Mouse (Mus musculus) kidney, embryonic 15.5 days (tissue): ENCODE measurements around the gene Anapc2. TPM values are rescaled to one million over a fixed set of nuclear protein-coding genes. Genes with fewer than 3 reads are reported as not detected.

Experiments
- ATAC-seq: fragments of 200-750 bp; cut with Nextera tagmentation; replicated peaks from 2 replicates; pipeline ENCODE4 v1.8.0; 2017; ENCODE audit warnings: moderate TSS enrichment; ENCODE audit not compliant: low FRiP score
- H3K27ac ChIP-seq: fragments of 300-500 bp; sonication (generic); 2 replicates; pipeline ENCODE4 v1.5.1; 2015; ENCODE audit warnings: mild to moderate bottlenecking, inconsistent platforms
- H3K27me3 ChIP-seq: fragments of 300-500 bp; sonication (generic); 2 replicates; pipeline ENCODE4 v1.6.1; 2015; ENCODE audit warnings: inconsistent platforms
- H3K36me3 ChIP-seq: fragments of 300-500 bp; sonication (generic); 2 replicates; pipeline ENCODE4 v1.6.1; 2015; ENCODE audit warnings: inconsistent platforms
- H3K4me1 ChIP-seq: fragments of 300-500 bp; sonication (generic); 2 replicates; pipeline ENCODE4 v1.6.1; 2015; ENCODE audit warnings: inconsistent platforms
- H3K4me2 ChIP-seq: fragments of 300-500 bp; sonication (generic); 2 replicates; pipeline ENCODE4 v1.6.1; 2015; ENCODE audit warnings: moderate library complexity, mild to moderate bottlenecking, inconsistent platforms
- H3K4me3 ChIP-seq: fragments of 300-500 bp; sonication (generic); replicated peaks from 2 replicates; pipeline ENCODE4 v1.5.1; 2015; ENCODE audit warnings: mild to moderate bottlenecking, inconsistent platforms
- H3K9ac ChIP-seq: fragments of 300-500 bp; sonication (generic); 2 replicates; pipeline ENCODE4 v1.6.1; 2015; ENCODE audit warnings: mild to moderate bottlenecking, inconsistent platforms
- H3K9me3 ChIP-seq: fragments of 300-500 bp; sonication (generic); replicated peaks from 2 replicates; pipeline ENCODE4 v1.6.1; 2016; ENCODE audit warnings: inconsistent platforms
- WGBS: fragments of 180-500 bp; shearing (Covaris S2); methylation state at CpG from one replicate; pipeline ENCODE4 v1.1.7; 2015; ENCODE audit warnings: mixed read lengths; 5-methylcytosine and 5-hydroxymethylcytosine counted together
- polyA plus RNA-seq: library from polyadenylated mRNA; unstranded; fragments of >200 nt; fragmentation: Nextera tagmentation; extraction: Ambion mirVana; gene quantifications from 2 replicates; pipeline ENCODE4 v1.2.1, GENCODE M21; 2015

Gene Anapc2
- polyA plus RNA-seq, 1 experiment from 2014 or later: 129 TPM

DNA sequence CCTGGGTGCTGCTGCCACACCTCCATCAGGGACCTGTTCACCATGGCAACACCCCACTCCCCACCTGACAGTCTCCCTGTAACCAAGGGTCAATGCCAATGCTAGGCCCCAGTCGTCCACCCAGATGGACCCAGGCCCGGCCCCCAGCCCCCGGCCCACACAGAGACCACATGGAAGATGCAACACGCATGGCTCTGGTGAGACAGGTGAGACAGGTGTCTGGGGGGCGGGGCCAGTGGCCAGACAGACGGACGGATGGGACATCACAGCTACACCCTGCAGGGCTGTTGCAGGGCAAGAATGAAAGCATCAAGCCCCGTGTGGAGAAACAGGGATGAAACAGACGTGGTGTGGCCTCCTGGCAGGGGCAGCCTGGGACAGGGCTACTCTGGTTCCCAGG lies 21.4 kb downstream of the Anapc2 start:
- Histone ChIP-seq H3K27me3 (peaks cover 83% of the 10 kb centered on the region), H3K36me3 (no peaks in the 10 kb centered on the region), H3K4me3 (no peak overlapping the region), H3K27ac (no peak overlapping the region), H3K4me2 (no peak overlapping the region), H3K9ac (no peak overlapping the region), H3K4me1 (peaks cover 30% of the 10 kb centered on the region), H3K9me3 (no peaks in the 10 kb centered on the region)
- 71% methylated on average over 9 of the region's 9 CpGs for WGBS
- ATAC-seq: no peak

DNA sequence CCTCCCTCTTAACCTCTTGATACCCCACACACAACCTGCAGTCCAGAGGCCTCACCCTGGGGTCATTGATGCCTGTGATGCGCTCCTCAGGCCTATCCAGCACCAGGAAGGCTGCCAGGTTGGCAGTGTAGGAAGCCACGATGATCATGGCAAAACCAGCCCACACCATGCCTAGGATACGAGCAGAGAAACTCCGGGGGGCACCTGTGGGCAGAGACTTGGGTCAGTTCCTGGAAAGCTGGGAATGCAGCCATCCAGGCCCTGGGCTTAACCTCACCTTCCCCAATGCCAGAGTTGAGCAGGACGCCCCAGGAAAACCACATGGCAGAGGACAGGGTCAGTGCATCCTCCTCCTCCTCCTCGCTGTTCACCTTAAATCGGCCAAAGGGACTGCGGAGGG lies 24.8 kb downstream of the Anapc2 start:
- WGBS: 72% methylated on average over 8 of the region's 8 CpGs
- Histone ChIP-seq H3K4me1 (peaks cover 8% of the 10 kb centered on the region), H3K9ac (no peak overlapping the region), H3K4me3 (no peak overlapping the region), H3K27me3 (peaks cover 52% of the 10 kb centered on the region), H3K36me3 (no peaks in the 10 kb centered on the region), H3K4me2 (no peak overlapping the region), H3K27ac (no peak overlapping the region), H3K9me3 (no peaks in the 10 kb centered on the region)
- ATAC-seq: no peak

DNA sequence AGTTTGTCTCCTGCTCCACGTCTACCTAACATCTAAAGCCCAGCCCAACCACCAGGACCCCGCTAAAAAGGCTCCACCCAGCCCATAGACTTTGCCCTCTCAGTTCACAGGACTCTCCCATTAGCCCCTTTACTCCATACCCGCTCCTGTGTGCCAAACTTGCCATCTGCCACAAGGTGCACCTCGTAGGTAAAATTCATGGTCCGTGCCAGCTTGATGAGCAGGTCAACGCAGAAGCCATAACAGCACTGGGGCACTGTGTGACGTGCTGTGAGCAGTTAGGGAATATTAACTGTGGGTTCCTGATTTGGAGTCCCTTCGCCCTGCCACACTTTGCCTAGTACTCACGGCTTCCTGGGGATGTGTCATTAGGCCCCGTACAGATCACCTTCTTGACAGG lies 25.8 kb downstream of the Anapc2 start:
- H3K4me1 ChIP-seq: no peaks in the 10 kb centered on the region

DNA sequence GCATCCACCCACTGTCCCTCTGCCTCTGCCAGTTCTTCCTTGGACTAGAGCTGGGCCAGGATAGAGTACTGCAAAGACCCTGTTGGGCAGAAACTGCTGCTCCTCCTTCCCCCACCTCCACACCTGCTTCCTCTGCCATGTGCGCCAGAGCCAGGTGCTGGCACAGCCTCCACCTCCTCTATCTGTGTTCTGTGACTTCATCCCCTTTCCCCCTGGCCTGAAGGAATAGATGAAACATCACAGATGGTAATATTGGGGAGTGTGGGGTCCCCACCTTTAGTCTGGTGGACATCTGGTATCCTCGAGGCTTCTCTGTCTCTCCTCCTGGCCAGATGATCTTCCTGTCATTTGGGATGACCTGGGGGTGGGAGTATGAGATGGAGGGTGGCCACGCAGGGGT lies 31.2 kb downstream of the Anapc2 start:
- no peaks in the 10 kb centered on the region for H3K9me3 ChIP-seq
- H3K4me2 ChIP-seq: no peak overlapping the region
- no peak overlapping the region for H3K27ac ChIP-seq
- H3K4me1 ChIP-seq: peaks cover 11% of the 10 kb centered on the region
- no peak for ATAC-seq
- H3K4me3 ChIP-seq: no peak overlapping the region
- 77% methylated on average over 3 of the region's 3 CpGs for WGBS
- H3K36me3 ChIP-seq: no peaks in the 10 kb centered on the region
- peaks cover 54% of the 10 kb centered on the region for H3K27me3 ChIP-seq
- H3K9ac ChIP-seq: no peak overlapping the region

More for the DNA sequence above, 25.8 kb downstream of the Anapc2 start:
- Histone ChIP-seq H3K36me3 (no peaks in the 10 kb centered on the region), H3K27ac (no peak overlapping the region), H3K9me3 (no peaks in the 10 kb centered on the region), H3K27me3 (peaks cover 45% of the 10 kb centered on the region), H3K4me2 (no peak overlapping the region), H3K4me3 (no peak overlapping the region), H3K9ac (no peak overlapping the region)
- no peak for ATAC-seq
- WGBS: 79% methylated on average over 10 of the region's 10 CpGs

DNA sequence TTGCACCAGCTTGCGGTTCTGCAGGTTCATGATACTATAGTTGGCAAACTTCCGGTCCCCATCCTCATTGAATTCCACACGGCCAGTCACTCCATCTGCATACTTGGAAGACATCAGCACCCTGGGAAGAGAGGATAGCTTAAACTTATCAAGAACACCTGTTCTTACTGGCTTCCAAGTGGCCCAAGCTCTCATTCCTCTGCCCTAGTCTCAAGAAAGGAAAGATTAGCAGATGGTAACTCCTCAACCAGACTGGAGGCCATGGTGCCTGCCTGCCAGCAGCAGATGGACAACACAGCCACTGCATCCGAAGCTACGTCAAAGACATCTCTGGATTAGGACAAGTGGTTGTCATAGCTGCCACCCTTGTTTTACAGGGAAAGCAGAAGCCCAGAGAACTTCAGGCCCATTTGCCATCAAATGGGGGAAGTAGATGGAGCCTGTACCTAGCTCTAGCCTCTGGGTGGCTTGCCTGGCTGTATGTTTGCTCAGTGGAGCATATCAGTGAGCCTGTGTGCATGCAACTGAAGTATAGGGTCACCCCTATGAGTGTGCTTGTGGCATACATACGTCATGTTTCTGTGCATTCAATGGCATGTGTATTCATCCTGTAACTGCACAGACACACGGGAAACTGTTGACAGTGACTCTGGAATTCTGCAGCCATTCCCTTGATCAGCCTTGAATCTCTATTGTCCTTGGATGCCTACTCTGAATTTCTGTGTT lies 31.8 kb downstream of the Anapc2 start:
- ATAC-seq: no peak
- peaks cover 11% of the 10 kb centered on the region for H3K4me1 ChIP-seq
- peak overlapping the region; percentile 46 for H3K4me3 ChIP-seq
- peak overlapping the region; percentile 69 for H3K4me2 ChIP-seq
- H3K36me3 ChIP-seq: no peaks in the 10 kb centered on the region
- H3K27me3 ChIP-seq: peaks cover 61% of the 10 kb centered on the region
- H3K9ac ChIP-seq: no peak overlapping the region
- no peaks in the 10 kb centered on the region for H3K9me3 ChIP-seq
- WGBS: 76% methylated on average over 7 of the region's 7 CpGs
- H3K27ac ChIP-seq: no peak overlapping the region

DNA sequence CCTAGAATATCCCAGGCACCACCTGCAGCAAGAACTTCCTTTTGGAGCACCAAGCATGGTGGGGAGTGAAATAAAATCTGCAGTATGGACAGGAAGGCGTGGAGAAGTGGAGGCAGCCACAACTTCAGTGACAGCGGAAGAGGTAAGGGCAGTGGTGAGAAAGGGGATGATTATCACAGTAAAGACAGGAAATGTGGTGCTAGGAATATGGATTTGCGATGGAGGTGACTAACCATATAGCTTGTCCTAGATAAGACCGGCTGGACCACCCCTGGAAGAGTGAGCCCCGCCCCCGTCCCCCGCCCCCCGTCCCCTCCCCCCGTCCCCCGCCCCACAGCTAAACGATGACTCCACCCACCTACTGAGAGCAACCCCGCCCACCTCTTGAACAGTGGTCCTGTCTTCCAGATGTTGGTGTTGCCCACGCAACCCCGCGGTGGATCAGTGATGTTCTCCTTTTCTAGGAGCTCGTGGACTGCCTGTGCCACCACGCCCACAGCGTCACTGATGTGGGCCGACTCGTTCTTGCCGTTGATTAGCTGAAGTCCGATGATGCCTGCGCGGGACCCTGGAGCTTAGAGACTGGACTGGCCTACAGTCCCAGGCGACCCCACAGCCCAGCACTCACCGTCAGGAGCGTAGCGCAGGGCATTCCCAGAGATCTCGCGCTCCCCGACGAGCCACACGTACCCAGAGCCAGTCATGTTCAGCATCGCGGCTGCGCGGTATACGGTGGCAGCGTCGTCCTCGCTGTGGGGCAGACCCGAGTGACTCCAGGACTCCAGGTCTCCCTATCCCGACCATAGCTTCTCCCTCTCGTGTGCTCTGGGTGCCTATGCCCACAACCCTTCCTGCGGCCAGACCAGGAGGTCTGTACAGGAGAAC lies 32.6 kb downstream of the Anapc2 start:
- no peak; the same call in 1 of the 2 replicates for ATAC-seq
- 2% methylated on average over 44 of the region's 45 CpGs for WGBS

DNA sequence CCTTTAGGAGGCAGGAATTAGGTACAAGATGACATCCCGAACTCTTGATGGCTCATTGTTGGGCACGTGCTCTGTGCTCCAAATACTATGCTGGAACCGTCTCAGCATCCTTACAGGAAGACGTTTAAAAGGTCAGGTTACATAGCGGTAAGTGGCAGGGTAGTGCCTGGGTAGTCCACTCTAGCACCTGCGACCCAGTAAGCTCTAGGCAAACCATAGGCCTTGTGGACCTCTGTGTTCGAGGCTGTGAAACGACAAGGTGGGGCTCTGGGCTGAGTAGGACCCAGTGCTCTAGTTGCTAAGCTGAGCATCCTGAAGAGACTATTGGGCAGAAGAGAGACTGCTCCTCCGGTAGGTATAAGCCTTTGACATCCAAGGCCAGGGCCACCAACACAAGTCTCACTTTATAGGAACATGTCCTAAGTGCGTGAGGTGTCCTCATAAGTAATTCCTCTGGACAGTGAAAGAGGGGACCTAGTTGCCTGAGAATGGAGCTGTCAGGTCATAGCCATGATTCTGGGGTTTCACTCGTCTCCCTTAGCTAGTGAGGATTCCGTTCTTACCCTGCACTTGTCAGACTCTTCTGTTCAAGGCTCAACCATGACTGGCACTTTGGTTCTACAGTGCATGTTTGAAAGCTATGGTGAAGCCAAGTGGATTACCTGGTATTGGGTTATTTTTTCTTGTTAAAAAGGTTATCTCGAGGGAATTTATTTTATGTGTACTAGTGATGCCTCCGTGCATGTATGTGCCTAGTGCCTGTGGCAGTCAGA lies 33.5 kb downstream of the Anapc2 start:
- Histone ChIP-seq H3K4me1 (peaks cover 11% of the 10 kb centered on the region), H3K4me2 (peak overlapping the region; percentile 69), H3K9ac (no peak overlapping the region), H3K9me3 (no peaks in the 10 kb centered on the region), H3K4me3 (peak overlapping the region; percentile 46), H3K27me3 (peaks cover 77% of the 10 kb centered on the region), H3K36me3 (no peaks in the 10 kb centered on the region), H3K27ac (no peak overlapping the region)
- WGBS: 48% methylated on average over 14 of the region's 14 CpGs
- ATAC-seq: no peak

More for the DNA sequence above, 32.6 kb downstream of the Anapc2 start:
- H3K27me3 ChIP-seq: peaks cover 68% of the 10 kb centered on the region
- H3K4me1 ChIP-seq: peaks cover 11% of the 10 kb centered on the region
- no peaks in the 10 kb centered on the region for H3K36me3 ChIP-seq
- peak overlapping the region; percentile 46 for H3K4me3 ChIP-seq
- H3K9me3 ChIP-seq: no peaks in the 10 kb centered on the region
- peak overlapping the region; percentile 69 for H3K4me2 ChIP-seq
- H3K27ac ChIP-seq: no peak overlapping the region
- no peak overlapping the region for H3K9ac ChIP-seq

DNA sequence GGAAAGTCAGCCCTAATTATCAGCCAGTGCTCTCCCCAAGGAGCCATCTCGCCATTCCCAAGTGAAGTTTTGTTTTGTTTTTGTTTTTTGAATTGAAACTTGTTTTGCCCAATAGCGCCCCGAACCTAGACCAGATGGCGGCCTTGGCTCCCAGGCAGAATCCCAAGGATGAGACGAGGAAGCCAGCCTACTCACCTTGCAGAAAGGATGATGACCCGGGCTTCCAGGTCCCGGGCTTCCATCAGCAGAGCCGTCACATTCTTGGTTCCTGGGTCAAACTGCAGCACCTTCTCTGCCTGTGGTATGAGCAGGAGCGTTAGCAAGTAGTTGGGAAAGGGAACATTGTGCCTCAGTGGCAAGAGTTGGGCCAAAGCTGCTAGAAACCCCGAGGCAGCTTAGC lies 37.9 kb downstream of the Anapc2 start:
- Histone ChIP-seq H3K36me3 (no peaks in the 10 kb centered on the region), H3K27ac (no peak overlapping the region), H3K9ac (no peak overlapping the region), H3K4me2 (no peak overlapping the region), H3K4me3 (no peak overlapping the region), H3K27me3 (peaks cover 97% of the 10 kb centered on the region), H3K4me1 (peaks cover 6% of the 10 kb centered on the region), H3K9me3 (no peaks in the 10 kb centered on the region)
- 54% methylated on average over 10 of the region's 10 CpGs for WGBS
- no peak for ATAC-seq

DNA sequence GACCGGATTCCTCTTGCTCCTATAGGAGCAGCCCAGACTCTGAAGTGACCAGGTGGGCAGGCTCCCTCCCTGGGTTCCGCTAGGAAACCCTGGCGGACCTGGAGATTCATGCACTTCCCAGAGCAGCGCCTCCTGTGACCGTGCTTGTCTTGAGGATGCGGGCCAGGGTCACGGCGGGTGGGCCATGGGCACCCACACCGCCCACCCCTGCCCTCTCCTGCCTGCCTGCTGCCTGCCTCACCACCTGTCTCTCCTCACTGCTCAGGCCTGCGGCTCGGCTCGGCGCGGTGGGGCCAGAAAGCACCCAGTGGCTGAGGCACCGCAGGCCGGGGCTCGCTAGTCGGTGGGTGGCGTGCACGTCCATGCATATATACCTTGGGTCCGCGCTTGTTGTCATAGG lies 38.7 kb downstream of the Anapc2 start:
- Histone ChIP-seq H3K4me2 (0 out of 2 replicates have a peak overlapping the region, but pooled peaks have one; percentile 14), H3K36me3 (no peaks in the 10 kb centered on the region), H3K4me1 (peaks cover 4% of the 10 kb centered on the region; the same call in 1 of the 2 replicates), H3K27me3 (peaks cover 97% of the 10 kb centered on the region), H3K9me3 (no peaks in the 10 kb centered on the region), H3K4me3 (no peak overlapping the region), H3K9ac (no peak overlapping the region), H3K27ac (no peak overlapping the region)
- WGBS: under 1% methylated on average over 22 of the region's 22 CpGs
- ATAC-seq: no peak

DNA sequence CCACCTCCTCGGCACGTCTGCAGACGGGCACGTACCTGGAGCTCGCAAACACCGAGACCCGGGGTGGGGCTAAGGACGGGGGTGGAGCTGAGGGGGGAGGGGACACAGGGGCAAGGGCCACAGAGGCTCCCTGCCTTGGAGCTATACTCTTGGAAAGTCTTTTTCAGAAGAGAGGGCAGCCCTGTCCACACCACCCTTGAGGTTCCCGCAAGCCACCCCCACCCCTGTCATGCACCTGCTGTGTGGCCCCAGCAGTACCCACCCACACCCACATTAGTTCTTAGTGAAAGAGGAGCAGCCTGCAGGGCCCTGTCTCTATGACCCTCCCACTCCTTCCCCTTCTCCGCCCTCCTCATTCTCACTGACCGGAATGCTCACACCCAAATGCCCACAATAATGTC lies 39.2 kb downstream of the Anapc2 start:
- Histone ChIP-seq H3K4me2 (0 out of 2 replicates have a peak overlapping the region, but pooled peaks have one; percentile 14), H3K9me3 (no peaks in the 10 kb centered on the region), H3K27ac (no peak overlapping the region), H3K9ac (no peak overlapping the region), H3K27me3 (peaks cover 97% of the 10 kb centered on the region), H3K36me3 (no peaks in the 10 kb centered on the region), H3K4me3 (no peak overlapping the region), H3K4me1 (peaks cover 4% of the 10 kb centered on the region; the same call in 1 of the 2 replicates)
- ATAC-seq: no peak
- 6% methylated on average over 11 of the region's 11 CpGs for WGBS

DNA sequence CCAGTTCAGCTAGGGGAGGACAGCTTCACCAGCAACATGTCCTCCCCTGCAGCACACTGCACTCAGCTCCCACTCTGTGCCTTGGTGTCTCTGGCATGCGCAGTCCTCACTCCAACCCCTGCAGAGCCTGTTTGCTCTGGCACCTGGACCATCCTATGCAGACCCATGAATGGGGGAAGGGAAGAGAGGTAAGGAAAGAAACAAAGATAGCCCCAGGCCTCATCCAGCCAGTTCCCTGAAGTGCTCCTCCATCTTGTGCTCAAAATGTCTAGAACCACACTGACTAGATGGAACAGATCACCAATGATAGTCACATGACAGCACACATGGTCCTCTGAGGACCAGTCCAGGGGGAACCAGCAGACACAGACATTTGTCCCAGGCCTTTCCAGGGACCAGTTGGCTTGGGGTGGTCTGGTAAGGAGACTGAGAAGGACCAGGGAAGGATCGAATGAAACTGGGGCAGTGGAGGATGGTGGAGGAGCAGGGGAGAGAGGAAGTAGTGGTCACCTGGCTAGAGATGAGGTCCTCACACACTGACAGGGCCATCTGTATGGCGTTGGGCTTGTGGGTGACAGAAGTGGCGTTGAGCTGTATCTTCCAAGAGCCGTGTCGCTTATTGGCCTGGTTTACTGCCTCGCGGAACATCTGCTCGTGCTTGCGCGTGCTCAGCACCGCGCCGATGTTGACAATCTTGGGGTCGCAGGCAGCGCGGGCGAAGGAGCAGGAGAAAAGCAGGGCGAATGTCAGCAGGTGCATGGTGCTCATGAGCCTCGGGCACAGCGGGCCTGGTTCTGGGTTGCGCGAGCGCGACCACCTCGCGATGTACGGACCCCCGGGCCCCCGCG lies 46.1 kb downstream of the Anapc2 start:
- Histone ChIP-seq H3K4me2 (peak overlapping the region; percentile 67), H3K9ac (no peak overlapping the region), H3K9me3 (no peaks in the 10 kb centered on the region), H3K4me3 (peak overlapping the region; percentile 38), H3K27ac (no peak overlapping the region), H3K27me3 (peaks cover 88% of the 10 kb centered on the region), H3K36me3 (no peaks in the 10 kb centered on the region), H3K4me1 (peaks cover 8% of the 10 kb centered on the region)
- no peak for ATAC-seq
- WGBS: 5% methylated on average over 31 of the region's 31 CpGs
